Mouse (Mus musculus): ENCODE data around the gene Map7.
A peak's percentile ranks its signal among the peaks of the same experiment; 100 is the strongest.

Map7 gene

DNA sequence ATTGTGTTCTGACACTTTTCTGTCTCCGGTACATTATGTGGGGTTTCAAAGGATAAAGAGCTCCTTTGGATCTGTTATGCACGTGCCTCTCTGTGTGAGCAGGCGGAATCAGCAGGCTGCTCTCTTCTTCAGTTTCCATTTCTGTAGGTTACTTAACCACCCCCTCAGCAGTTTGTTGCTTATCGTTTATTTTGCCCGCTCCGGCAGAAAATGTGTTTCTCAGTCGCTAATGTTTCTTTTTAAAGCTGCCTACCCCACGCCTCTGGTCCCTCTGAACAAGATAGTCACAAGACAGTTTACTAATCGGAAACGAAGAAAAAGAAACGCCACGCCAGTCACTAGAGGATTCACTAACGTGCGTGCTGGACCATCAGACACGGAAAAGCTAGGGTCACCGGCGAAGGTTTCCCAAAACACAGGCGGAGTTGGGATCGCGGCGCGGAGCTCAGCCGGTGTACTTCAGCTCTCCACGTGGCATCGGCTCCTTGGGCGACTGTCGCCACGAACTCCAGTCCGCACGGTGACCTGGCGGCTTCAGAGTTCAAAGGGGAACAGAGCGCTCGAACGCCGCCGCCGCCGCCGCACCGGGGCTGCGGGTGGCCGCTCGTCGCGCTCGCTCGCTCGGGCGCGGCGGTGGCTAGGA is at the start of gene Map7:
Map7 (plus strand) TSS at position 342 of the 643 bp plus-strand sequence.
- peak; percentile 22 to 25 for DNase-seq (ENCODE audit: low spot score in 2 of 2)

- no peak for DNase-seq (ENCODE audit: low spot score in 2 of 2)
Observed at GRCm38 (mm10) chr10:20101456-20101855, 46.8 kb upstream of the Map7 start.

DNA sequence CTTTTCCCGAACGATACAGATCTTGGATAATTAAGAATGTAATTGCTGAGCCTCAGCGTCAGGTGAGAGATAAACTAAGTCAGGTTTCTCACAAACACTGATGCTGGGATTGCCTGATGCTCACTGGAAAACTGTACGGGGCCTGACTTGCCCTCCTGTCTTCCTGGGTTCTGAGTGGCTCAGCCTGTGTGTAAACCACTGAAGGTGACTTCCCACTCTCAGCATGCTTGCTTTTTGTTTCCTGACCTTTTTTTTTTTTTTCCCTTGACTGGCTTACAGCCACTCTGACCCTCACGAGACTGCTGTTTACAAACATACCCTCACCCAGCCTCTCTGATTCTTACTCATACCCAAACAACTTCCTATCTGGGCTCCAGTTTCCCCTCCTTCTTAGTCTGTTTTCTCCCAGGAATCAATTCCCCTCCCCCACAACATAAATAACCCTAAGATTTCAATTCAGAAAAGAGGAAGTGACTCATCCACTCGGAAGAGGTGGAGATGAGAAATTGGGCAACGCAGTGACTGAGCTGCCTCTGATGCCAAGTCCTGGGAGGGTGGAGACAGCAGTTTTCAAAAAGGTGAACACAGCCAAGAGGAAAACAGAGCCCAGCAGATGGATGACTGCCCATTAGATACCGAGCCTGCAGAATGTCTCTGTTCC is 43.9 kb upstream of the Map7 start:
- DNase-seq (ENCODE audit: low spot score in 2 of 2), result peak; percentile 78 to 88

- no peak for DNase-seq (ENCODE audit: low spot score in 2 of 2)
Observed at GRCm38 (mm10) chr10:20105575-20105974, 42.7 kb upstream of the Map7 start.

- DNase-seq (ENCODE audit: low spot score in 2 of 2), result no peak
Observed at GRCm38 (mm10) chr10:20107031-20107430, 41.2 kb upstream of the Map7 start.

DNA sequence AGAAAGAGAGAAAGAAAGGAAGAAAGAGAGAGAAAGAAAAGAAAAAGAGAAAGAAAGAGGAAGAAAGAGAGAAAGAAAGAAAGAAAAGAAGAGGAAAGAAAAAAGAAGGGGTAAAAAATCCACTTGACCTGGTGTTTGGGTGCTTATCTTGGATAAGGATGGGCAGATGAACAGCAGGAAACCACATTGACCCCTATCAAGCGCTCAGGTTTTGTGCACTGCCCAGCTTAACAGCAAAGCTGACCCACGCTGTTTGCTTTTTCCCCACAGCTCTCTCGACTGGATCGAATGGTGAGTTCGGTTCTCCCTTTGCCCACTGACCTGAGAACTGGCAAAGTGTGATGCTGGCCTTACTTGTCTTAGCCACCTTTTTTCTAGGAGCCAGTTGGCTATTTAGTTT is 36.8 kb upstream of the Map7 start:
- no peak for DNase-seq (ENCODE audit: low spot score in 2 of 2)

GRCm38 (mm10) chr10:20112026-20112973 is 36.0 kb upstream of the Map7 start:
- no peak for DNase-seq (ENCODE audit: low spot score in 2 of 2)

DNA sequence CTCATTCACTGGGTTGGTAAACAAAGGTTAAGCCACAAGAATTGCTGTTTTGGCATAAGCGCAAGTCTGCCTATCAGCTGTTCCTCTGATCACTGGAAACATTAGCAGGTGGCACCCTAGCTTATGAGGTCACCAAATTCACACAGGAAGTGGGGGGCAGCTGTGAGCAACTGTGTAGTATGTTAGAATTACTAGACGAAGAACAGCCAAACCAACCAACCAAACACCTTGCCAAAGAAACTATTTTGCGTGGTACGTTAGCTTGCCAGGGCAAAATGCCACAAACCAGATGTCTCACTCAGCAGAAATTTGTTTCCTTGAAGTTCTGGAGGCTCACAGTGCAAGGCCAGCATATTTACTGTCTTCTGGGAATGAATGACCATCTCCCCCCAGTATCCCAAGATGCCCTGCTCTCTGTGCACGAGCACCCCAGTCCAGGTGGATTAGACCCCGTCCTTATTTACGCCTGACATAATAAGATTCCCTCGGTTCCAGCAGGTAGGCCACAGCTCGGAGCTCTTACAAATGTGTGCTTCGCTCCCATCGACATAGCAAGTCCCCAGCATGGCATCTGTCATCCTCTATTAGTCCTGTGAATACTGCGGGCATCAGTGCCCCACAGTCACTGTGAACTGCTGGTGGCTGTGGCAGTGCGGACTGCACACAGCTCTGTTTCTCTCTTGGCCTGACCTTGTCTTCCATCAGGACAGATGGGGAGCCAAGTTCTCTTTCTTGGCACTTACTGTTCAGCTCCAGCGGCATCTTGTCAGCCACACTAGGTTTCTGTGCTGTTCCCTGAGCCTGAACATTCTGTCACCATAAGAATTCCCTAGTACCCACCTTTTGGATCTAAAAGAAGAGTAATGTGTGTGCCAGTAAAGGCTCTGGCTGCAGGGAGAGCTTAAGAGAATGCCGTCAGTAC is 28.5 kb upstream of the Map7 start:
- no peak for DNase-seq (ENCODE audit: low spot score in 2 of 2)

DNA sequence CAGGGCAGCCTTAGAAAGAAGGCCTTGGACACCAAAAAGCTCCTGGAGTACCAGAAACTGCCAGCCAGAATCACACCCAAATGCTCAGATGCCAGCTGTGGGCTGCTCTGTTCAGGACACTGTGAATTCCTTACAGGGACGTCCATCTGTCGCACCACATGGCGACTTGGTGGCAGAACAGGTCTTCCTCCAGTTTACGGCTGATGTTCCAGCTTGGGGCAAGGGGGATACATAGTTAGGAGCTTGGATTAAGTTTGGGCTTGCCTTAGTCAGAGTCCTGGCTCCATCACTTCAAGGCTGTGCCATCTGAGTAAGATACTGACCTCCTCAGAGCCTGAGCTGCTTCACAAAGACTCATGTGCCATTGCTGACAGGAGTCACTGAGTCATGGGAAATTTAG is 26.3 kb upstream of the Map7 start:
- no peak for DNase-seq (ENCODE audit: low spot score in 2 of 2)

- DNase-seq (ENCODE audit: low spot score in 2 of 2), result peak in 1 of 2 experiments; percentile 34
Observed at GRCm38 (mm10) chr10:20123401-20123800, 24.9 kb upstream of the Map7 start.

DNA sequence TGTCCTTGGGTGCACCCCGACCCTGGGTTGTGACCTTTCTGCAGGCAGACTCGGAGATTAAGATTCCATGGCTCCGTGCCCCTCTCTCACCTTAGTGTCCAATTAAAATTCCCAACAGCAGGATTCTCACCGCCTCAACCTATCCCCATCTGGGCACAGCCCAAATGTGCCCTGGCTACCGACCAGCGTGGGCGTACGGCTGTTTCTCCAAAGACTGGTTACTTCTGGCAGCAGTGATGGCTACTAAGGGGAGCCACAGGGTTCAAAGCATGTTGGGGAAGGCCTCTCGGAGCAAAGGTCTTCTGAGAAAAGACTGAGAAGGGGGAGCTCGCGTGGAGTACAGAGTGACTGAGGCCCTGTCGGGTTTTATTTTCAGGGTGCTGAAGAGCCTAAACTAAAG is 23.7 kb upstream of the Map7 start:
- no peak for DNase-seq (ENCODE audit: low spot score in 2 of 2)

GRCm38 (mm10) chr10:20125226-20125625 is 23.0 kb upstream of the Map7 start:
- peak in 1 of 2 experiments; percentile 44 for DNase-seq (ENCODE audit: low spot score in 2 of 2)

DNA sequence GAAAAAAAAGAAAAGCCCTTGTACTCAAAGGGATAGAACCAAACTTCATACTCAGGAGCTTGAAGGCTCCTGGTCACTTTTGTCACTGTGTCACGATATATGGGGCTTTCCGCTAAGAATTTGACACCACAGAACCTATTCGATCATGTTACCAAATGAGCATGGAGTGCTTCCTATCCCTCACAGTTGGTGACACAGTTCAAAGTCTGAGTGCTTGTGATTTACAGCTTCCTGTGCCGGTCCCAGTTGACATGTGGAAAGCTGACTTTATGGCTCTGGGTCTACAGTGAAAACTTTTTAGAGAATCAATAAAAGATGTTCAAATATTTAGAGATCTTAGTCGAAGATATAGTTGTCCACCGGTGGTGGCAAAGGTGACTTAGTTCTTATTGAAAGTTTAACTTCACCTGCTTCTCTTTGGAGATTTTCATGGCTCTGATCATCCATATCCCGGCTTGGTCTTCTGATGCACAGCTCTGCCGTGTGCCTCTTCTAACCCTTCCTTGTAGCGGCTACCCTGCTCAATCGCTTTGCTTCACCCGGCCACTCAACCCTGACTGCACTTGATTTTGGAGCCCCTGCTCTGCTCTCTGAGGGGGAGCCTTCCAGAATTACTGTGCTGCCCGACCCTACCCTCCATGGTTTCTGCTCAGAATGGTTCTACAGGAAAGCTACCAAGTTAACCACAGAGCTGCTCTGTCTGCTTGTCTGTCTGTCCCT is 15.2 kb upstream of the Map7 start:
- no peak for DNase-seq (ENCODE audit: low spot score in 2 of 2)

GRCm38 (mm10) chr10:20135350-20136058 is 12.8 kb upstream of the Map7 start:
- DNase-seq (ENCODE audit: low spot score in 2 of 2), result no peak

- no peak for DNase-seq (ENCODE audit: low spot score in 2 of 2)
Observed at GRCm38 (mm10) chr10:20136505-20136904, 11.8 kb upstream of the Map7 start.

- DNase-seq (ENCODE audit: low spot score in 2 of 2), result no peak
Observed at GRCm38 (mm10) chr10:20141376-20141775, 6.9 kb upstream of the Map7 start.

DNA sequence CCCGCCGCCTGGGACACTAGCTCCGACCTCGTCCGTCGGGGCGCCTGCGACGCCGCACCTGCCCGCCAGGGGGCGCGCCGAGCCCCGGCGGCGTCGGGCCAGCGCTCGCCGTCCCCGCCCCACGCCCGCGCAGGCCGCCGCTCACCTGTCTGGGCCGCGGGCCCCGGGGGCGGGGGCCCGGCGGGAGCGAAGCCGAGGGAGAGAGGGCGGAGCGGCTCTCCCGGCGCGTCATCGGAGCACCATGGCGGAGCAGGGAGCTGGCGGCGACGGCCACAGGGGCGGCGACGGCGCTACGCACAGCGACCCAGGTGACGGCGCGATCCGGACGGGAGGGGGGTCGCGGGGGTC is 476 bp downstream of the Map7 start:
- peak; percentile 68 for DNase-seq (ENCODE audit: low spot score in 2 of 2)

DNA sequence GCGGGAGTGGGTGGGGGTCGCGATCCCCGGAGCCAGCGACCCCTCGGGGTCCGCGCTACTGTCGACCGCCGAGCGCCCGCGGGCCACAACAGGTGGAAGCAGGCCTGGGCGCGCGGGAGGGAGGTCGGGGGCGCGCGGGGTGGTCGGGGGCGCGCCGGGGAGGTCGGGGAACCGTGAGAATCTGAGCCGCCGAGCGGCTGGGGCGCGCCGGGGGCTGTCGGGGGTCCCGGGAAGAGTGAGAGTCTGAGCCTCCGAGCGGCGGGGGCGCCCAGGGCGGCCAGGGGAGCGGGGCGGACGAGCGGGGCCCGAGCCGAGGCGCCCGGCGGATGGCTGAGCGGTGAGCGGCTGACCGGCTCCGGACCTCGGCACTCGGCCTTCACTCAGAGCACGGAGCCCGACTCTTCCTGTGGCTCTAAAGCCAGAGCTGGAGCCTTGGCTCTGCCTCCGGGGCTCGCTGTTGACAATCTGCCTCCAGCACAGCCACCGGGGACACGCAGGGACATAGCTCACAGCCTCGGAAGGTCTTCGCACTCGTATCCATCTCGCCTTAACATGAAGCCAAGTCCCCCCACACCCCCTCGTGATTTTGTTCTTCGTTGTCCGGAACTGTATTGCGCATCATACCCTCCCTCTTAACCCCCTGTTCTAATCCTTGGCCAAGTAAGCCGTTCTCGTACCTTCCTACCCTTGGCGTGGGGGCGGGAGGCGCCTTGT is 1.0 kb downstream of the Map7 start:
- peak; percentile 33 to 44 for DNase-seq (ENCODE audit: low spot score in 2 of 2)

- no peak for DNase-seq (ENCODE audit: low spot score in 2 of 2)
Observed at GRCm38 (mm10) chr10:20149835-20150355, 1.6 kb downstream of the Map7 start.

All from urinary bladder, postnatal 36 days (tissue).